Comparison of ENCODE assay signal across 9 mouse cellular contexts in genomic region chr1:73916298-73916697, GRCm38 (mm10).
DNase-seq lines count a peak whose midpoint lies in the region.
"Had no signal": no experiment of that assay in that cellular context is flagged by ENCODE, and none has a peak within 500 bp of the region (broad histone marks: within the 10 kb centered on the region; RNA-seq: fewer than 3 reads in every experiment).

No protein-coding gene starts in this region.

- DNase-seq in heart, adult 11 months = peak; percentile 89
- DNase-seq in heart, adult 9 months (ENCODE audit: low spot score in 2 of 2) = no peak
- DNase-seq in layer of hippocampus, adult 9-11 months = peak; percentile 1
- DNase-seq in layer of hippocampus, postnatal 10 days (ENCODE audit: low spot score in 2 of 2) = no peak
- peak; percentile 7 for DNase-seq in urinary bladder, postnatal 10 days (ENCODE audit: low spot score)
- DNase-seq in urinary bladder, postnatal 36 days (ENCODE audit: low spot score in 2 of 2) = no peak
- DNase-seq in frontal cortex, postnatal 14 days (ENCODE audit: low spot score in 2 of 2) = no peak
- DNase-seq: cerebellum, adult 18-20 months; thymus, postnatal 36 days had no signal

Comparison
In these comparisons a context has a peak if more than half of its experiments do, and no peak if none do; other contexts are left out.
1. DNase-seq: peak in heart, adult 11 months (single experiment), layer of hippocampus, adult 9-11 months (single experiment) and urinary bladder, postnatal 10 days (single experiment); none in heart, adult 9 months (0 of 2), layer of hippocampus, postnatal 10 days (0 of 2), urinary bladder, postnatal 36 days (0 of 2) and frontal cortex, postnatal 14 days (0 of 2).